In the genomic region with DNA sequence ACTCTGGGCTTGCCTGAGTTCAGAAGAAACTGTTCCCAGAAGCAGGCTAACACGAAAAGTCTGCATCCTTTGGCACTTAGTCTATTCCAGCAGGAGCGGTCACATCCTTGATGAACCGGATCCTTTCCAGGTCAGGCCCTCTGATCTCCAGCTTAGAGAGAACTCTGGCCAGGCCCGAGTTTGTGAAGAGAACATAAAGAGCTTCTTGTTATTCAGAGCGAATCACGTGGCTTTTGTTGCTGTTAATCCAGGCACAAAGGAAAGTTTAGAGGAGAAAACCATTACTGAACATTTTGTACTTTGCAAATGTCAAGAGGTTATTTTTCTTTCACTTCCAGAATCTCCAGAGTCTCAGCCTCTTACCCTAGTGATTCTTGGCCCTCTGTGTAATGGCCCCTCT, we compare ENCODE assay signal across 10 mouse cellular contexts. TPM values are rescaled to one million over a fixed set of nuclear protein-coding genes. Genes with fewer than 3 reads are reported as not detected.
DNase-seq lines count a peak whose midpoint lies in the region; ATAC-seq lines count a peak whose summit lies in the region.
"Had no signal": no experiment of that assay in that cellular context is flagged by ENCODE, and none has a peak within 500 bp of the region (broad histone marks: within the 10 kb centered on the region; RNA-seq: fewer than 3 reads in every experiment).

No protein-coding gene starts in this region.

- H3K9me3 ChIP-seq in intestine, embryonic 16.5 days (ENCODE audit: control insufficient read depth, low read length), result no peaks in the 10 kb centered on the region
- H3K9me3 ChIP-seq: limb, embryonic 12.5 days had no signal

- H3K9ac ChIP-seq in intestine, embryonic 16.5 days (ENCODE audit: low read depth, low read length), result no peak overlapping the region
- H3K9ac ChIP-seq: limb, embryonic 12.5 days had no signal

- WGBS in intestine, embryonic 16.5 days, result 63% methylated on average over 6 of the region's 6 CpGs

- no peaks in the 10 kb centered on the region for H3K27me3 ChIP-seq in intestine, embryonic 16.5 days (replicated peaks; ENCODE audit: control insufficient read depth, insufficient read depth, low read length)
- H3K27me3 ChIP-seq: limb, embryonic 12.5 days had no signal

- no peak overlapping the region for H3K27ac ChIP-seq in intestine, embryonic 16.5 days (ENCODE audit: low read length)
- H3K27ac ChIP-seq: limb, embryonic 12.5 days had no signal

- H3K36me3 ChIP-seq in intestine, embryonic 16.5 days (ENCODE audit: control insufficient read depth, insufficient read depth, low read length), result no peaks in the 10 kb centered on the region

- ATAC-seq in intestine, embryonic 16.5 days, result no peak

- no peak overlapping the region for H3K4me3 ChIP-seq in intestine, embryonic 16.5 days (ENCODE audit: low read length)
- H3K4me3 ChIP-seq: limb, embryonic 12.5 days had no signal

- DNase-seq in gastrocnemius, adult 18-20 months (ENCODE audit: low spot score), result peak; percentile 70
- no peak for DNase-seq in gastrocnemius, postnatal 10 days
- DNase-seq in lung, postnatal 10 days, result peak; percentile 12
- DNase-seq in lung, postnatal 4 days, result no peak
- DNase-seq in embryo, embryonic 9.5 days (ENCODE audit: extremely low spot score), result peak; percentile 27
- DNase-seq in retina, embryonic 14.5 days (ENCODE audit: low spot score), result peak; percentile 7
- no peak for DNase-seq in MN1 (ENCODE audit: low spot score)
- DNase-seq: cerebellum, postnatal 14 days had no signal

- 0 out of 2 replicates have a peak, but pooled peaks cover 4% of the 10 kb centered on the region for H3K4me1 ChIP-seq in intestine, embryonic 16.5 days (ENCODE audit: control insufficient read depth, insufficient read depth, low read length)

- H3K4me2 ChIP-seq in intestine, embryonic 16.5 days (ENCODE audit: low read depth, low read length), result no peak overlapping the region
- H3K4me2 ChIP-seq: limb, embryonic 12.5 days had no signal

RNA-seq across cellular contexts. Expression of gene Psma6, which starts 1.9 kb away (rescaled TPM):
- total RNA-seq in gastrocnemius, adult 18-20 months (2021), result 100 to 1,000 TPM; 162 TPM
- total RNA-seq in gastrocnemius, postnatal 10 days (2021), result 100 to 1,000 TPM; 213 to 225 TPM
- 375 and 407 TPM in 2 replicates for polyA plus RNA-seq in intestine, embryonic 16.5 days (2015; fragmentation: Nextera tagmentation; extraction: Ambion mirVana)

Comparison
In these comparisons a context has a peak if more than half of its experiments do, and no peak if none do; other contexts are left out.
1. DNase-seq: peak in gastrocnemius, adult 18-20 months (single experiment), lung, postnatal 10 days (single experiment), embryo, embryonic 9.5 days (single experiment) and retina, embryonic 14.5 days (single experiment); none in gastrocnemius, postnatal 10 days (single experiment), lung, postnatal 4 days (0 of 2) and MN1 (single experiment).